8 mouse cellular contexts compared by ENCODE assay signal in the genomic region with DNA sequence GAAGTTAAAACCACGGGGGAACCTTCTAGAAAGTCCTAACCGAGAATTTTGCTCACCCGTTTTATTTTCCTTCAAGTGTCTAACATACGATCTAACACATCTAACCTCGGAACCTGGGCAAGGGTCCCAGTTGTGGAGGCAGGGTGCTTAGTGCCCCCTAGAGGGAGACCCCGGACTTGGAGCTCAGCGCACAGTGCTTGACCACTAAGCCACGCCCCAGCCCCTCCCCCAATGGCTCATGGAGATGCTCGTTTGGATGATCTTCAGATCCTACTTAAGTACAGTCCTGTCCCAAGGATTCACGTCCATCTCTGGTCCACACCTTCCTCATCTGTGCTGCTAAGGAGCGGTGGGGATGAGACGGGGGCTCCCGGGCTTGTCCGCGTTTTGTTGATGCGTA. TPM values are rescaled to one million over a fixed set of nuclear protein-coding genes. Genes with fewer than 3 reads are reported as not detected.
DNase-seq lines count a peak whose midpoint lies in the region; ATAC-seq and TF ChIP-seq lines count a peak whose summit lies in the region.

No protein-coding gene starts in this region.

- no peak overlapping the region for H3K4me3 ChIP-seq in hindbrain, embryonic 11.5 days (ENCODE audit: low read depth, low read length)
- no peak overlapping the region for H3K4me3 ChIP-seq in liver, adult 2 months (ENCODE audit: insufficient read depth, low read depth, low read length)

- H3K9me3 ChIP-seq in hindbrain, embryonic 11.5 days (ENCODE audit: control insufficient read depth, low read length), result no peaks in the 10 kb centered on the region

- WGBS in hindbrain, embryonic 11.5 days, result 15% methylated on average over 16 of the region's 16 CpGs
- WGBS in liver, adult 2 months, result 34% methylated on average over 16 of the region's 16 CpGs

- peak; percentile 41 for TF ChIP-seq CTCF in liver, adult 2 months (IDR thresholded peaks at IDR 0.05; ENCODE audit: low read depth, low read length)

- no peak overlapping the region for H3K27ac ChIP-seq in hindbrain, embryonic 11.5 days (ENCODE audit: low read depth, low read length)
- H3K27ac ChIP-seq in liver, adult 2 months (replicated peaks; ENCODE audit: insufficient read depth, low read depth, low read length), result no peak overlapping the region

- H3K79me2 ChIP-seq in liver, adult 2 months (ENCODE audit: control insufficient read depth, insufficient read depth, low read length), result no peaks in the 10 kb centered on the region

- H3K9ac ChIP-seq in hindbrain, embryonic 11.5 days (ENCODE audit: low read depth, low read length), result no peak overlapping the region
- no peak overlapping the region for H3K9ac ChIP-seq in liver, adult 2 months (ENCODE audit: low read depth, low read length)

- peaks cover 4% of the 10 kb centered on the region; the same call in 1 of the 2 replicates for H3K4me1 ChIP-seq in hindbrain, embryonic 11.5 days (replicated peaks; ENCODE audit: control insufficient read depth, insufficient read depth, low read length)
- peaks cover 11% of the 10 kb centered on the region for H3K4me1 ChIP-seq in liver, adult 2 months (ENCODE audit: control insufficient read depth, insufficient read depth, low read length)

- peaks cover 5% of the 10 kb centered on the region; the same call in 1 of the 2 replicates for H3K27me3 ChIP-seq in hindbrain, embryonic 11.5 days (ENCODE audit: control insufficient read depth, insufficient read depth, low read length)
- no peaks in the 10 kb centered on the region for H3K27me3 ChIP-seq in liver, adult 2 months (ENCODE audit: control insufficient read depth, insufficient read depth, low read length)

- no peak for TF ChIP-seq POLR2A in liver, adult 2 months (IDR thresholded peaks at IDR 0.05; ENCODE audit: extremely low read depth, insufficient read depth, low read length)

- no peaks in the 10 kb centered on the region for H3K36me3 ChIP-seq in hindbrain, embryonic 11.5 days (ENCODE audit: control insufficient read depth, insufficient read depth, low read length)
- H3K36me3 ChIP-seq in liver, adult 2 months (ENCODE audit: control insufficient read depth, insufficient read depth, low read length), result peaks cover under 1% of the 10 kb centered on the region; the same call in 1 of the 2 replicates

- no peak for ATAC-seq in hindbrain, embryonic 11.5 days (ENCODE audit: low FRiP score)

- no peak overlapping the region for H3K4me2 ChIP-seq in hindbrain, embryonic 11.5 days (replicated peaks; ENCODE audit: low read depth, low read length)

- DNase-seq in adrenal gland, adult (ENCODE audit: inconsistent age in 2 of 2, low spot score in 1 of 2), result peak; percentile 52 to 72
- DNase-seq in adrenal gland, postnatal 4 days (ENCODE audit: low spot score in 2 of 2), result no peak
- peak; percentile 78 for DNase-seq in 416B (ENCODE audit: low read depth)
- peak; percentile 85 for DNase-seq in embryo, embryonic 11 days
- DNase-seq in hindbrain, embryonic 11.5 days (ENCODE audit: low spot score), result peak; percentile 80
- DNase-seq in liver, adult 2 months (ENCODE audit: extremely low read depth, low read depth, low spot score), result no peak
- DNase-seq in retina, postnatal 1 day, result peak; percentile 80
- DNase-seq in right cerebral cortex, adult 2 months (ENCODE audit: low spot score in 2 of 2), result no peak

RNA-seq across cellular contexts. Expression of a gene that starts 28.3 kb away (rescaled TPM):
- 10 to 100 TPM; 25.6 to 31.5 TPM for total RNA-seq in adrenal gland, postnatal 4 days (2021)
- polyA plus RNA-seq in hindbrain, embryonic 11.5 days (2014; fragmentation: Nextera tagmentation; extraction: Ambion mirVana), result 1.4 and 1.6 TPM in 2 replicates
- total RNA-seq in liver, adult 2 months (2014; rRNA removed), result 26.8 and 39.4 TPM in 2 replicates
- 27.9 and 45.8 TPM in 2 replicates for polyA plus RNA-seq in liver, adult 2 months (2012; rRNA removed)

RNA-seq across cellular contexts. Expression of a gene that starts 44.5 kb away (rescaled TPM):
- total RNA-seq in adrenal gland, postnatal 4 days (2021), result 10 to 100 TPM; 15.3 to 17.0 TPM
- 18.1 and 25.5 TPM in 2 replicates for polyA plus RNA-seq in hindbrain, embryonic 11.5 days (2014; fragmentation: Nextera tagmentation; extraction: Ambion mirVana)
- 2.4 and 4.6 TPM in 2 replicates for total RNA-seq in liver, adult 2 months (2014; rRNA removed)
- 5.0 and 5.3 TPM in 2 replicates for polyA plus RNA-seq in liver, adult 2 months (2012; rRNA removed)

RNA-seq across cellular contexts. Expression of a gene that starts 46.6 kb away (rescaled TPM):
- 10 to 100 TPM in 1 of 2 experiments, 1 to 10 TPM in 1; 7.9 to 12.9 TPM for total RNA-seq in adrenal gland, postnatal 4 days (2021)
- 9.4 and 9.8 TPM in 2 replicates for polyA plus RNA-seq in hindbrain, embryonic 11.5 days (2014; fragmentation: Nextera tagmentation; extraction: Ambion mirVana)
- 3.1 and 5.1 TPM in 2 replicates for total RNA-seq in liver, adult 2 months (2014; rRNA removed)
- 7.0 and 10.1 TPM in 2 replicates for polyA plus RNA-seq in liver, adult 2 months (2012; rRNA removed)

Comparison
In these comparisons a context has a peak if more than half of its experiments do, and no peak if none do; other contexts are left out.
1. DNase-seq: peak in adrenal gland, adult (2 of 2), 416B (single experiment), embryo, embryonic 11 days (single experiment), hindbrain, embryonic 11.5 days (single experiment) and retina, postnatal 1 day (single experiment); none in adrenal gland, postnatal 4 days (0 of 2), liver, adult 2 months (single experiment) and right cerebral cortex, adult 2 months (0 of 2).